Mouse (Mus musculus): ENCODE data around the gene Pyy.
A peak's percentile ranks its signal among the peaks of the same experiment; 100 is the strongest.

Gene Pyy

GRCm38 (mm10) chr11:102107732-102108131, at the start of gene Pyy:
Pyy (minus strand) TSS chr11:102107832.
- no peak for DNase-seq (ENCODE audit: low spot score)

GRCm38 (mm10) chr11:102156786-102157089, 49.1 kb upstream of the Pyy start:
- DNase-seq (ENCODE audit: low spot score), result no peak

GRCm38 (mm10) chr11:102156039-102156785, 48.6 kb upstream of the Pyy start, which contains the start of gene Tmem101:
Tmem101 (minus strand) TSS chr11:102156404.
- peak; percentile 95 for DNase-seq (ENCODE audit: low spot score)

- no peak for DNase-seq (ENCODE audit: low spot score)
Measured at GRCm38 (mm10) chr11:102147213-102147989, 39.8 kb upstream of the Pyy start.

GRCm38 (mm10) chr11:102146531-102146930, 38.9 kb upstream of the Pyy start:
- DNase-seq (ENCODE audit: low spot score), result no peak

GRCm38 (mm10) chr11:102146005-102146404, 38.4 kb upstream of the Pyy start:
- DNase-seq (ENCODE audit: low spot score), result no peak

GRCm38 (mm10) chr11:102145471-102146001, 37.9 kb upstream of the Pyy start, which contains the start of gene Nags:
Nags (plus strand) TSS chr11:102145513.
- DNase-seq (ENCODE audit: low spot score), result peak; percentile 26

GRCm38 (mm10) chr11:102144957-102145470, 37.4 kb upstream of the Pyy start:
- DNase-seq (ENCODE audit: low spot score), result peak; percentile 58

- no peak for DNase-seq (ENCODE audit: low spot score)
Measured at GRCm38 (mm10) chr11:102142355-102142754, 34.7 kb upstream of the Pyy start.

GRCm38 (mm10) chr11:102140508-102140907, 32.9 kb upstream of the Pyy start:
- DNase-seq (ENCODE audit: low spot score), result peak; percentile 85

- DNase-seq (ENCODE audit: low spot score), result peak; percentile 88
Measured at GRCm38 (mm10) chr11:102138447-102138740, 30.8 kb upstream of the Pyy start.

GRCm38 (mm10) chr11:102137625-102138446, 30.2 kb upstream of the Pyy start:
- DNase-seq (ENCODE audit: low spot score), result no peak

GRCm38 (mm10) chr11:102134516-102134915, 26.9 kb upstream of the Pyy start:
- no peak for DNase-seq (ENCODE audit: low spot score)

GRCm38 (mm10) chr11:102117386-102117785, 9.8 kb upstream of the Pyy start:
- DNase-seq (ENCODE audit: low spot score), result no peak

- DNase-seq (ENCODE audit: low spot score), result no peak
Measured at GRCm38 (mm10) chr11:102116241-102116640, 8.6 kb upstream of the Pyy start.

GRCm38 (mm10) chr11:102111576-102111975, 3.9 kb upstream of the Pyy start:
- no peak for DNase-seq (ENCODE audit: low spot score)

GRCm38 (mm10) chr11:102106911-102107310, 721 bp downstream of the Pyy start:
- DNase-seq (ENCODE audit: low spot score), result no peak

GRCm38 (mm10) chr11:102102485-102103258, 5.0 kb downstream of the Pyy start:
- peak; percentile 85 for DNase-seq (ENCODE audit: low spot score)

GRCm38 (mm10) chr11:102101219-102101618, 6.4 kb downstream of the Pyy start, which contains the start of gene Ppy:
Ppy (minus strand) TSS chr11:102101319.
- no peak for DNase-seq (ENCODE audit: low spot score)

GRCm38 (mm10) chr11:102096887-102097391, 10.7 kb downstream of the Pyy start:
- peak; percentile 93 for DNase-seq (ENCODE audit: low spot score)

- no peak for DNase-seq (ENCODE audit: low spot score)
Measured at GRCm38 (mm10) chr11:102096446-102096845, 11.2 kb downstream of the Pyy start.
